Mouse (Mus musculus): ENCODE measurements at regions not wholly inside any gene's neighbourhood (a gene's known extent, or its start where the extent isn't known, plus 50 kb on each side); places are given as distances from the start of the nearest gene placed in this dataset.

DNA sequence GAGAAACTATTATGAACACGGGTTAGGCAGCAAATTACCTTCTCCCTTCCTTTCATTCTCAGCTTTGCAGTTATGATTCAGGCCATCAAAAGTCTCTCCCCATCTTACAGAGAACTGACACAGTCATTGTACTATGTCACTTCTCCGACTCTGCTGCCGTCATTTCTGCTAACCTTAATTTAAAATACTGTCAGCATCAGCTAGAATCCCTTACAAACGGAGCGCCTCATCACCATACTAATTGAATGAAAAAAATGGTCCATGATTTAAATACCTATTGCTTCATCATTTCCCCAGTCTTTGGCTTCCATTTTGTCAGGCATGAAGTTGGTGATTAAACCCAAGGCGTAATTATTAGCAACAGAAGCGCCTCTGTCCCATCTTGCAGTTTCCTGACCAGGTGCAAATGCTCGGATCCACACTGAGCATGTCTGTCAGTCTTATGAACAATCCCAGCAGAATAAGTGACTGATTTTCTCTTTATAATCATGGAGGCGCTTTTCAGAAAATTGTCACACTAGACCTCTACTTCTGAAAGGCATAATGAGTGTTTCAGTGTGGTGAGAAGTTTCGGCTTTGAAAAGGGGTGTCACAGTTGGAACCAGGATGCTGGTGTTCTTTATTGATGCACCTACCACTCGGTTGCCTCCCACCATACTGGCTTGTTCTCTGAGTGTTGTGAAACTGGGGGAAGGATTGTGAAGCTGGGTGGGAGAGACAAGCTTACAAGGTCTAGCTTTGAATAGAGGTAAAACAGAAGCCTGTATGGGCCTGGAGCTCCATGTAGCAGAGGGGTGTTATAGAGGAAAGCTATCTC is 52.4 kb upstream of the Npy start:
- H3K9me3 ChIP-seq (ENCODE audit: control insufficient read depth, insufficient read depth, low read depth, low read length) = no peaks in the 10 kb centered on the region
- no peaks in the 10 kb centered on the region for H3K4me1 ChIP-seq (ENCODE audit: control insufficient read depth in 2 of 2, insufficient read depth in 2 of 2, low read length in 2 of 2, poor library complexity in 1 of 2)
- no peak overlapping the region for H3K27ac ChIP-seq (ENCODE audit: insufficient read depth, low read depth, low read length, poor library complexity, severe bottlenecking)
- TF ChIP-seq CHD2 (IDR thresholded peaks at IDR 0.05; ENCODE audit: low read depth, low read length) = no peak
- TF ChIP-seq ZC3H11A (IDR thresholded peaks at IDR 0.05; ENCODE audit: borderline replicate concordance, low read depth, low read length) = no peak
- TF ChIP-seq HCFC1 (IDR thresholded peaks at IDR 0.05; ENCODE audit: borderline replicate concordance, insufficient read depth, low read length) = no peak
- no peak for TF ChIP-seq ZNF384 (IDR thresholded peaks at IDR 0.05; ENCODE audit: low read depth, low read length)
- TF ChIP-seq MAFK (IDR thresholded peaks at IDR 0.05; ENCODE audit: insufficient read depth, low read depth, low read length) = no peak
- DNase-seq (ENCODE audit: low read depth, low spot score) = no peak
- H3K4me3 ChIP-seq (ENCODE audit: insufficient read depth in 1 of 2, low read depth in 1 of 2, low read length in 2 of 2, poor library complexity in 1 of 2, severe bottlenecking in 1 of 2) = no peak overlapping the region
- no peaks in the 10 kb centered on the region for H3K36me3 ChIP-seq (ENCODE audit: control insufficient read depth, insufficient read depth, low read length, poor library complexity, severe bottlenecking)
- in situ Hi-C loops (cut with MboI; ENCODE audit: low sequenced_read_pairs in 2 of 2, unreplicated experiment in 2 of 2) = no loop called here
- no peak overlapping the region for H3K9ac ChIP-seq (ENCODE audit: insufficient read depth, low read depth, low read length, poor library complexity, severe bottlenecking)
